Mouse (Mus musculus) erythroblast, embryonic 14.5 days (primary cell): ENCODE data around the gene 1700018G05Rik. TPM values are rescaled to one million over a fixed set of nuclear protein-coding genes. Genes with fewer than 3 reads are reported as not detected.
"Not testable (repeated sequence)": the region's sequence is repeated elsewhere in the genome, so short reads cannot be mapped to it uniquely, and the experiment has no call there.

ENCODE experiments used
- H3K27me3 ChIP-seq: 2 replicates; pipeline ENCODE4 v1.6.1; 2012; ENCODE audit warnings: inconsistent platforms; ENCODE audit not compliant: control insufficient read depth
- H3K36me3 ChIP-seq: 2 replicates; pipeline ENCODE4 v1.6.1; 2012; ENCODE audit warnings: mild to moderate bottlenecking, inconsistent platforms; ENCODE audit not compliant: control insufficient read depth
- H3K4me1 ChIP-seq: 2 replicates; pipeline ENCODE4 v1.6.1; 2012; ENCODE audit warnings: inconsistent platforms; ENCODE audit not compliant: control insufficient read depth
- H3K4me3 ChIP-seq: replicated peaks from 2 replicates; pipeline ENCODE3; 2012; ENCODE audit warnings: moderate library complexity, mild to moderate bottlenecking, inconsistent platforms
- H3K9me3 ChIP-seq: 2 replicates; pipeline ENCODE4 v1.6.1; 2012; ENCODE audit warnings: low read length, inconsistent platforms, mixed read lengths; ENCODE audit not compliant: control insufficient read depth
- GATA1 ChIP-seq: IDR thresholded peaks from 2 replicates; pipeline ENCODE4 v1.6.1; 2012; ENCODE audit warnings: low read length, inconsistent platforms, mixed read lengths
- TAL1 ChIP-seq: IDR thresholded peaks from 3 replicates; pipeline ENCODE4 v1.6.1; 2012; ENCODE audit warnings: low read length, inconsistent platforms, mixed read lengths
- polyA plus RNA-seq: library from polyadenylated mRNA; stranded (reverse); fragments of >175 nt; gene quantifications from 2 replicates; pipeline ENCODE4 v1.2.3, GENCODE M21; 2012

1700018G05Rik gene
- polyA plus RNA-seq, result not detected in 2 replicates

- not testable (repeated sequence) for H3K4me3 ChIP-seq, H3K9me3 ChIP-seq
Observed at GRCm38 (mm10) chrX:102928072-102928471, at the start of gene 1700018G05Rik. Gene 1700018G05Rik, plus strand, starts transcription at chrX:102928372.

DNA sequence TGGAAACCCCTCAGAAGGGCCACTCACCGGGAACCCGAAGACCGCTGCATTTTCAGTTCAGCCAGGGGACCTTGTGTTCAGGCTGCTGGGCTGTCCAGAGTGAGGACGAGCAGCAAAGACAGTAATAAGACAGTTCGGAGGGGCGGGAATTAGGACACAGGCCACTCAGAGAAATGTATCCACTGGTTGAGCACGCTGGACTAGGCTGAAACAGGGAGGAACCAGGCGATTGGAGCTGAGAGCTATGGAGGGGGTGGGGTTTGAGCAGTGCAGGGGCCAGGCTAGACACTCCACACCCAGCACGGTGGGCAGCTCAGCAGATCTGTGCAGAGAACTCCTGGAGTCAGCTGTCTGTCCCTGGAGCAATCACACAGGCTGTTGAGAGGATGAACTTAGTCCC, 19.6 kb upstream of the 1700018G05Rik start, which contains the start of the genes Dmrtc1a and 1700011M02Rik:
Dmrtc1a (minus strand) TSS at position 101 of the 400 bp plus-strand sequence.
1700011M02Rik (plus strand) TSS at position 319 of the 400 bp plus-strand sequence.
- H3K36me3 ChIP-seq, H3K4me1 ChIP-seq, H3K27me3 ChIP-seq, H3K4me3 ChIP-seq, H3K9me3 ChIP-seq: not testable (repeated sequence)

More at GRCm38 (mm10) chrX:102928072-102928471, at the start of gene 1700018G05Rik:
- H3K4me1 ChIP-seq, H3K27me3 ChIP-seq, H3K36me3 ChIP-seq: not testable (repeated sequence)

DNA sequence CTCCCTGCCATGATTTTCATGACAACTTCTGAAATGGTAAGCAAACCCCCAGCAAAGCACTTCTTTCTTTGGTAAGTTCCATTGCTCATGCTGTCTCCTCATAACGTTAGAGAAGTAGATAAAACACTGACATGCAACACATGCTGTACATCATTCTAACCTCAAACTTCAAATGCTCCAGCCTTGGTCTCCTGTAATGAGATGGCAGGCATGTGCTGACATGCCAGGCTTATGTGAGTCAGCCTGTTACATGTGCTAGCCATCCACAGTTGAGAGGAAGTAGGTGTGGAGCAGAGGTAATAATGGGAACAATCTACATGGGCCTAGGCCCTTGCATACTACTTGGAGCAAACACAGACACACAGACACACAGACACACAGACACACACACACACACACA, 13.3 kb upstream of the 1700018G05Rik start:
- H3K27me3 ChIP-seq, H3K4me3 ChIP-seq, H3K36me3 ChIP-seq, H3K9me3 ChIP-seq, H3K4me1 ChIP-seq: not testable (repeated sequence)

DNA sequence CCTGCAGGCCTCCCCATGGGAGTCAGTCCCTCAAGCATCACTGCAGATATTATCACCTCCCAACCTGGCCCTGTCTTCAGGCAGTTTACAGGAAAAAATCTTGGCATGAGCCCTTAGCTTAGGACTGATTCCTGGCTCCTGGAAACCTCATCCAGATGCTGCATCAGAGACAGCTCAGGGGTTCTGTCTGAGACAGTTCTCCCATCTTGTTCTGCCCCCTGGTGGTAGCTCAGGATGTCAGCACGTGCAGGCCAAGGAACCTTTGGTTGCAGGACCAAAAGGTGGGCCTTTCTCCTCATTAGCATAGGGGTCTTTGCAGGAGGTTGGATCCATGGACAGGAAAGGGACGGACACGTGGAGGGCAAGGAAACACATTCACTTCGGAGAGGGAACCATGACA, 1.5 kb upstream of the 1700018G05Rik start:
- H3K36me3 ChIP-seq, H3K4me3 ChIP-seq, H3K4me1 ChIP-seq, H3K9me3 ChIP-seq, H3K27me3 ChIP-seq: not testable (repeated sequence)

DNA sequence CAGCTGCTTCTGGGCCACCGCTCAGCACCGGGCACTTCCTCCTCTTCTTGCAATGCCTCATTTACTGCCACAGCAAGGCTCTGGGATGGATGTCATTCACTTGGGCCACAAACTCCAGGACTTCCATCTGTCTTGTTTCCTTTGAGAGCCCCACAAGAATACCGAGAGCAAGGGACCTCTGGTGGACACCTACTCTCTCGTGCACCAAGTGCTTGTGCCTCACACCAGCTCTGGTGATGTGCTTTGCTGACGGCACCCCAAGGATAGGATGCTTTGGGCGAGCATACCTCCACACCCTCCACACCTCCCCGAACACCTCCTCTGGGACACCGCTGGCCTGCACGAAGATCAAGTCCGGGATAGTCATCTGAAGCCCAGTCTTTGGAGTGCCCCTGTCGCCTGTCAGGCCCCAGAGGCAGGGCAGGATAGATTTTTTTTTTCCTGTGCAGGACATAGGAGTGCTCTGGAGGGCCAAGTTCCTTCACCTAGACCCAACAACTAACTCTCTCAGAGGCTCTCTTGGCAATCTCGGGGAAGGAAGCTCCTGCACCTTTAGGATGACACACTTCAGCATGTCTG, 4.9 kb downstream of the 1700018G05Rik start:
- no peak overlapping the region for H3K4me3 ChIP-seq
- TF ChIP-seq GATA1 (no peak), TAL1 (no peak)
- no peaks in the 10 kb centered on the region for H3K4me1 ChIP-seq
- peaks cover 26% of the 10 kb centered on the region for H3K27me3 ChIP-seq
- 0 out of 2 replicates have a peak, but pooled peaks cover 3% of the 10 kb centered on the region for H3K9me3 ChIP-seq
- H3K36me3 ChIP-seq, result no peaks in the 10 kb centered on the region

GRCm38 (mm10) chrX:102933571-102934394, 5.6 kb downstream of the 1700018G05Rik start:
- Histone ChIP-seq H3K9me3 (0 out of 2 replicates have a peak, but pooled peaks cover 3% of the 10 kb centered on the region), H3K27me3 (peaks cover 26% of the 10 kb centered on the region), H3K4me3 (peak overlapping the region; percentile 24), H3K36me3 (no peaks in the 10 kb centered on the region), H3K4me1 (no peaks in the 10 kb centered on the region)
- TF ChIP-seq TAL1 (no peak), GATA1 (no peak)

- 0 out of 2 replicates have a peak, but pooled peaks cover 3% of the 10 kb centered on the region for H3K9me3 ChIP-seq
- H3K36me3 ChIP-seq, result no peaks in the 10 kb centered on the region
- TF ChIP-seq TAL1, result no peak
- TF ChIP-seq GATA1, result no peak
- no peak overlapping the region for H3K4me3 ChIP-seq
- H3K4me1 ChIP-seq, result no peaks in the 10 kb centered on the region
- H3K27me3 ChIP-seq, result peaks cover 26% of the 10 kb centered on the region
Observed at GRCm38 (mm10) chrX:102934395-102934764, 6.2 kb downstream of the 1700018G05Rik start.

DNA sequence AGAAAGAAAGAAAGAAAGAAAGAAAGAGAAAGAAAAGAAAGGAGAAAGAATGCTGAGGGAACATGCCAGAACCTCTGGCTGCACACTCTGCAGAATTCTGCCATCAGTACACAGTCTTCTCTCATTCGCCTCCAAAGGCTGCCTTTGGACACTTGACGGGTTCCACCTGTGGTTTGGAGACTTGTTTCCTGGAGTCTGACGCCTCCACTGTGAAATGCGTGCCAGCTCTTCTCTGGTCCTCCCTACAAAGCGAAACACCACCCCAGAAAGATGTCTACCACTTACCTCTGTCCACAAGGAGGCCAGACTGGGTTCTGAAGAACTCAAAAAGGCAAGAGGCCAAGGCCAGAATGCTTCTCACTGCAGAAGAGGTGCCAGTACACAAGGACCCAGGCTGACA, 8.6 kb downstream of the 1700018G05Rik start:
- 0 out of 2 replicates have a peak, but pooled peaks cover 3% of the 10 kb centered on the region for H3K9me3 ChIP-seq
- no peak overlapping the region for H3K4me3 ChIP-seq
- H3K36me3 ChIP-seq, result no peaks in the 10 kb centered on the region
- TF ChIP-seq TAL1 (no peak), GATA1 (no peak)
- H3K27me3 ChIP-seq, result peaks cover 26% of the 10 kb centered on the region
- no peaks in the 10 kb centered on the region for H3K4me1 ChIP-seq

DNA sequence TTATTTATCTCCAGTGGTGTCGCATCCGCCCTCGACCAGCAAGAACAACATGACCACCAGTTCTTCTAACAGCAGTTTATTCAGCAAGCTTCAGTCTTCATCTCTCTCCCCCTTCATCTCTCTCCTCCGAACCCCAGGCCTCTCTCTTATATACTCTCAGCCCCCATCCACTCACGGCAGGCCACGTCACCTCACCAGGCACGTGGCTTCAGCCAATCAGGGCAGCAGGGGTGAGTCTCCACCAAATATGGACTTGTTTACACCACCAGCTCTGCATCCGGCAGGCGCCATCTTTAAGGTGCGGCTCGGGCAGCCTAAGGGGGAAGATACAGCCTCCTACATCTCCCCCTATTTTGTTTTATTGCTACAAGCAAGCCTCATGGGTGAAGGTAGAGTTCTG, 22.0 kb downstream of the 1700018G05Rik start:
- H3K4me3 ChIP-seq, H3K4me1 ChIP-seq, H3K9me3 ChIP-seq, H3K27me3 ChIP-seq, H3K36me3 ChIP-seq: not testable (repeated sequence)

DNA sequence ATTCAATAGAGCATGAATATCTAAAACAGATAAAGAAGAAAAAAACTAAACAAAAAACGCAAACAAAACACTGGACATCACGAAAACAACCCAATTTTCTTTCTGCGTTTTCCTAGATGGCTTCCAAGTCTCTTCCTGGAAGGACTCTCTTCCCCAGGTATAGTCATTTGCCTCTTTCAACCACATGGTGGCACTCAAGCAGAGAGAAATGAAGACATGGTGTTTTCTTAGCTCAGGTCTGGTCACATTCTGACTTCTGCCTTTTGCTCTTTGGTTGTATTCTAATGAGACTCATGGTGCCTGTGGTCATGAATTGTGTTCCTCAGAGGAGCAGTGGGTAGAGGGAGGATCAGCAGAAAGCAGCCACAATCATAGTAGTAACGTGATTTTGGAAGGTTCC, 30.7 kb downstream of the 1700018G05Rik start:
- Histone ChIP-seq H3K4me3 (no peak overlapping the region), H3K36me3 (no peaks in the 10 kb centered on the region), H3K9me3 (no peaks in the 10 kb centered on the region), H3K27me3 (no peaks in the 10 kb centered on the region), H3K4me1 (no peaks in the 10 kb centered on the region)
- TF ChIP-seq GATA1 (no peak), TAL1 (no peak)
